Mouse (Mus musculus): ENCODE results near the gene Morf4l2.

- TF ChIP-seq CTCF (conservative IDR thresholded peaks at IDR 0.05; ENCODE audit: low read length) (no peak), NANOG (IDR thresholded peaks at IDR 0.05; ENCODE audit: borderline replicate concordance, low read length) (no peak)
Measured at GRCm38 (mm10) chrX:136744663-136745062, 1.2 kb upstream of the Morf4l2 start.

Measured in E14TG2a.4 (cell line).